ENCODE assay signal across 8 mouse cellular contexts in the genomic region with DNA sequence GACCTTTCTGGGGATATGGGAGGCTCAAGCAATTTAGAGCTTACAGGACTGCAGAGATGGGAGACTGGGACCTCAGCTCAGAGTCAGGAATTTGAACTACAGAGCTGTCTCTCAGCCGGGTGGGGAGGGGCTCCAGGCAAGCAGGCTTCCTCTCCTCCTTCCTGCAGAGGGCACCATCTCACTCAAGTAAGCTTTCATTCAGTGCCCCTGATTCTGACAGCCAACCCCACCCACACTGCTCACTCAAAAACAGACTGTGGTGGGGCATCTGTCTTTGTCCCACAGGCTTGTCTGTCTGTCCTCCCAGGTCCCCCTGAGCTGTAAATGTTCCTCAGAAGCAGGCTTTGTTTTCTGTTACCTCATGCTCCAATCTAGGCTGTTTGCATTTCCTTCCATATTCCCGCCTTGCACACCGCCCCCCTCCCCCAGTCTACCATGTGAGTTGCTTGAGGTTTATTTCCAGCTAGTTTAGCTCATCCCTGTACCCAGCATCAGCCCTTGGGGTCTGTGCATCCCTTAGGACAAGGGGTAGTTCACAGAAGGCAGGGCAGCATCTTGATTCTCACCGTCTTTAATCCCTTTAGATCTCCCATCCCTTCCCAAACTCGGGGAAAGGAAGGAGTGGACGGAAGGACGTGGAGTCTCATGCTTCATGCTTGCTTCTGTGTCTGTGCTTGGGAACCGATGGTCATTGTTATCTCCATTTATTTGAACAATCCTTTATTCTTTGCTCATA.
DNase-seq lines count a peak whose midpoint lies in the region; ATAC-seq lines count a peak whose summit lies in the region.

No protein-coding gene starts in this region.

- no peaks in the 10 kb centered on the region for H3K9me3 ChIP-seq in midbrain, embryonic 14.5 days (ENCODE audit: control insufficient read depth, low read length)

- ATAC-seq in midbrain, embryonic 14.5 days (ENCODE audit: low FRiP score, low TSS enrichment) = peak; percentile 37; the same call in 1 of the 2 replicates

- WGBS in midbrain, embryonic 14.5 days = 30% methylated on average over 8 of the region's 8 CpGs

- intact Hi-C loops in heart, postnatal 10 days (cut with DNase I) = loop anchor here (2.0 kb wide), 2 partner anchors 225 to 369 kb away; a partner anchor contains a TSS
- intact Hi-C loops in left cerebral cortex, postnatal 4 days (cut with DNase I) = loop anchor here (10.0 kb wide), 1 partner anchor 223 kb away; no protein-coding TSS in a partner anchor

- H3K27me3 ChIP-seq in midbrain, embryonic 14.5 days (ENCODE audit: control insufficient read depth, insufficient read depth, low read length) = no peaks in the 10 kb centered on the region

- no peaks in the 10 kb centered on the region for H3K36me3 ChIP-seq in midbrain, embryonic 14.5 days (ENCODE audit: control insufficient read depth, insufficient read depth, low read length)

- H3K27ac ChIP-seq in midbrain, embryonic 14.5 days (replicated peaks; ENCODE audit: low read depth, low read length) = peak overlapping the region; percentile 63

- H3K4me2 ChIP-seq in midbrain, embryonic 14.5 days (ENCODE audit: low read length) = peak overlapping the region; percentile 30

- peak; percentile 44 to 72 for DNase-seq in adrenal gland, adult (ENCODE audit: inconsistent age in 2 of 2, low spot score in 1 of 2)
- no peak for DNase-seq in adrenal gland, adult 8-10 months
- DNase-seq in B cell, adult 2 months = peak; percentile 37 to 50
- peak; percentile 64 for DNase-seq in embryo, embryonic 9.5 days (ENCODE audit: extremely low spot score)
- DNase-seq in heart, postnatal 10 days = peak; percentile 66 to 77
- DNase-seq in left cerebral cortex, postnatal 4 days = peak; percentile 72
- DNase-seq in midbrain, embryonic 14.5 days = peak; percentile 77
- DNase-seq in urinary bladder, postnatal 36 days (ENCODE audit: low spot score in 2 of 2) = no peak

- no peak overlapping the region for H3K9ac ChIP-seq in midbrain, embryonic 14.5 days (replicated peaks; ENCODE audit: low read length)

- H3K4me1 ChIP-seq in midbrain, embryonic 14.5 days (ENCODE audit: control insufficient read depth, insufficient read depth, low read length) = peaks cover 37% of the 10 kb centered on the region

- no peak overlapping the region for H3K4me3 ChIP-seq in midbrain, embryonic 14.5 days (replicated peaks; ENCODE audit: low read depth, low read length)

Comparison
In these comparisons a context has a peak if more than half of its experiments do, and no peak if none do; other contexts are left out.
1. DNase-seq: peak in adrenal gland, adult (2 of 2), B cell, adult 2 months (2 of 2), embryo, embryonic 9.5 days (single experiment), heart, postnatal 10 days (2 of 2), left cerebral cortex, postnatal 4 days (single experiment) and midbrain, embryonic 14.5 days (single experiment); none in adrenal gland, adult 8-10 months (single experiment) and urinary bladder, postnatal 36 days (0 of 2).